Mouse (Mus musculus) heart, postnatal 0 days (tissue): ENCODE measurements around the gene Stk24.

Experiments used
- CTCF ChIP-seq: IDR thresholded peaks from 2 replicates; pipeline ENCODE4 v1.5.1; 2016; ENCODE audit warnings: antibody characterized with exemption, control low read depth, low read depth
- EP300 ChIP-seq: IDR thresholded peaks from 2 replicates; pipeline ENCODE4 v1.6.1; 2016; ENCODE audit warnings: antibody characterized with exemption, low read depth

- TF ChIP-seq CTCF (no peak), EP300 (no peak)
Measured at GRCm38 (mm10) chr14:121318382-121318781, 61.4 kb downstream of the Stk24 start.
